Mouse (Mus musculus) urinary bladder, adult 2 months (tissue): Measurements from ENCODE around the gene Sec24a. TPM values are rescaled to one million over a fixed set of nuclear protein-coding genes. Genes with fewer than 3 reads are reported as not detected.
"Not testable (repeated sequence)": the region's sequence is repeated elsewhere in the genome, so short reads cannot be mapped to it uniquely, and the experiment has no call there.

ENCODE experiments used
- DNase-seq: peaks from one replicate; pipeline ENCODE4 v3.0.0; 2022; ENCODE audit warnings: low spot score
- polyA plus RNA-seq: library from polyadenylated mRNA; depleted of rRNA; stranded (reverse); fragments of >200 nt; gene quantifications from 2 replicates; pipeline ENCODE4 v1.2.3, GENCODE M21; 2012

Gene Sec24a
- polyA plus RNA-seq, 1 experiment = 8.5 TPM

DNA sequence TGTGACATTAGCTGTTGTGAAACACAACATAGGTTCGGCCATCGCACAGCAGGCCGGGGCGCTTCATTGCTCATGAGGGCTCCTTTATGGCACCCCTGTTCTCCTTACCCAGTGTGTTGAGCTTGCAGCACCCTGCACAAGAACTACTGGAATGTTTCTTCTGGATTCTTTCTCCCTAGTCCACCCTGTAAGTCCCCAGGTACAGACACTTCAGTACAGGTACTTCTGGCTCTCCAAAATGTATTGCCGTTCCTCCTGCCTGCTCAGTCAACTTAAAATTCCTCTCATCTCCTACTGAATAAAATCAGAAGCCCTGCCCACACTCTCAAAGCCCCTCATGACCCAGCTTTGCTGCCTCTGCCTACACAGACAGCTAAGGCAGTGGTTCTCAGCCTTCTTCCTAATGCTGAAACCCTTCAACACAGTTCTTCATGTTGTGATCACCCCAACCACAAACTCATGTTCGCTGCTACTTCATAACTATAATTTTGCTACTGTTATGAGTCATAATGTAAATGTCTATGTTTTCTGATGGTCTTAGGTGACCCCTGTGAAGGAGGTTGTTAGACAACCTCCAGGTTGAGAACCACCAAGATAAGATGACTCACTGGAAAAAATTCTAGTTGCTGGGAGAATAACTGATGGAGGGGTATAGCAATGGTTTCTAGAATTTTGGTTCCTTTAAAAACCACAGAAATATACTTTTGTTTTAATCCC lies 3.3 kb downstream of the Sec24a start:
- no peak for DNase-seq

DNA sequence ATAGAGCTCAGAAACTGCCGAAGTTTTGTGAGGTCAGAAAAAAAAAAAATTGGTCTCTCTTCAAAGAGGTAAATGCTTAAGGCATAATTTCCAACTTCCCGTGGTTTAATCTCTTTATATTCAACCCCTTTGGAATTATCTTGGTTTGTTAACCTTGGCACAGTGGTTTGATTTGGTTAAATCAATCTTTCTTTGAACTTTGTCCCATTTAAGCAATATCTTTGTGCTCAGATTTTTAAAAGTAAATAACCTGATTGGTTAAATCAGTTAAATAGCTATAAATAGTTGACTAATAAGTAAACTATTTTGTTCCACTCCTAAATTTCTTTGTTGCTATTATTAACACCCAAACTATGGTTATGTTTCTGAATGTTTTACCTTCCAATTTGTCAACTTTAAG lies 4.2 kb downstream of the Sec24a start:
- DNase-seq = no peak

- not testable (repeated sequence) for DNase-seq
Observed at GRCm38 (mm10) chr11:51758207-51758606, 5.2 kb downstream of the Sec24a start.

- no peak for DNase-seq
Observed at GRCm38 (mm10) chr11:51757625-51758024, 5.8 kb downstream of the Sec24a start.

DNA sequence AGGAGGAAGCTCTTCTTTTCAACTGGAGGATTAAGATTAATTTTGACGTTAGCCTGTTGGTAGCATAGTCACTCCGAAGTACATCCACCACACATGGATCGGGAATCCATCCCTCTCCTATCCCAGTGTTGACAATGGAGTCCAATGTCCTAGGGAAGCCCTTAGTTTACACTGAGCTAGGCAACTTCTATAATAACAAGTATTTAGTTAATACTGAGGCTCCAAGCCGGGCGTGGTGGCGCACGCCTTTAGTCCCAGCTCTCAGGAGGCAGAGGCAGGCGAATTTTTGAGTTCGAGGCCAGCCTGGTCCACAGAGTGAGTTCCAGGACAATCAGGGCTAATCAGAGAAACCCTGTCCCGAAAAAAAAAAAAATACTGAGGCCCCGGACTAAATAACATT lies 6.4 kb downstream of the Sec24a start:
- no peak for DNase-seq

GRCm38 (mm10) chr11:51756352-51756771 lies 7.1 kb downstream of the Sec24a start:
- peak; percentile 92 for DNase-seq

DNA sequence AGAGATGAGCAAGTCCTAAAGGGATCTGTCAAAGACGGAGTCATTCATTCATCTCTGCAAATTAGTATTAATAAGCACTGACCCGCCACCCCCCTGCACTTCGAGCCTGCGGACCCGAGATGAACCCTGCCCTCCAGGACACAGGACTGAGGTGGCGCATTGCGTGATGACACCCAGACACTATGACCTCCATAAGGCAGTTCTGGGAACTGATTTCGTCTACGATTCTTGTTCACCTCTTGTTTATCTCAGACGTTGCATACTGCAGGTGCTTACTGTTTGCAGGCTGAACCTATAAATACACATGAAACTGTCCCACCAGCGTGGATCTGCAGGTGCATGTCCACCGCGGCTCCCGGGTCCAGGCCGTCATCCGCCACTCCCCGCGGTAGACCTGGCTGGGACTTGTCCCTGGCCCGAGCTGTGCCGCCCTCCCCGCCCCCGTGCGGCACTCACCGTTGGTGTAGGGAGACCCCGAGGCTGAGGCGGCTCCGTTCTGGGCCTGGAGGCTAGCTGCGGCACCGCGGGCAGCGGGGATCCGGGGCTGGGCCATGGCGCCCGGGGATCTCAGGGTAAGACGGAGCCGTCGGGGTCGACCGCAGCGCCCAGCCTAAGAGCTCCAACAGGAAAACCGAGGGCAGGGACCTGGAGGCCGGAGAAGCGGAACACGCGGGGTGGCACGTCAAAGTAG lies 7.7 kb downstream of the Sec24a start:
- DNase-seq = no peak

DNA sequence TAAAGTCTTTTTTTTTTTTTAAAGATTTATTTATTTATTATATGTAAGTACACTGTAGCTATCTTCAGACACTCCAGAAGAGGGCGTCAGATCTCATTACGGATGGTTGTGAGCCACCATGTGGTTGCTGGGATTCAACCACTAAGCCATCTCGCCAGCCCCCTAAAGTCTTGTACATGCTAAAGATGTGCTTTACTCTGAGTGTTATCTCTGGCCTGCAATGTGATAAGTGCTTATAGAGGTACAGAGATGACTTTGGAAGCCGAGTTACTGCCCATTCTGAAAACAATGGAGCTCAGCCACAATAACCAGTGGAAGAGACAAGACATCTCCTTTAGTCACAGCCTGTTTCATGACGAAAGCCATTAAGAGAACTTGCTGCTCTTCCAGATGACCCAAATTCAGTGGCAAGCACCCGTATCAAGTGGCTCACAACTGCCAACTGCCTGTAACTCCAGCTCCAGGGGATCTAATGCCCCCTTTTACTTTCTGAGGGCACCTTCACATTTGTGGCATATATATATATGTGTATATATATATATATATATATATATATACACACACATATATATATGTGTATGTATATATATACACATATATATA lies 11.7 kb downstream of the Sec24a start:
- not testable (repeated sequence) for DNase-seq

- no peak for DNase-seq
Observed at GRCm38 (mm10) chr11:51746096-51746495, 17.3 kb downstream of the Sec24a start.

- DNase-seq = no peak
Observed at GRCm38 (mm10) chr11:51740701-51741100, 22.7 kb downstream of the Sec24a start.

DNA sequence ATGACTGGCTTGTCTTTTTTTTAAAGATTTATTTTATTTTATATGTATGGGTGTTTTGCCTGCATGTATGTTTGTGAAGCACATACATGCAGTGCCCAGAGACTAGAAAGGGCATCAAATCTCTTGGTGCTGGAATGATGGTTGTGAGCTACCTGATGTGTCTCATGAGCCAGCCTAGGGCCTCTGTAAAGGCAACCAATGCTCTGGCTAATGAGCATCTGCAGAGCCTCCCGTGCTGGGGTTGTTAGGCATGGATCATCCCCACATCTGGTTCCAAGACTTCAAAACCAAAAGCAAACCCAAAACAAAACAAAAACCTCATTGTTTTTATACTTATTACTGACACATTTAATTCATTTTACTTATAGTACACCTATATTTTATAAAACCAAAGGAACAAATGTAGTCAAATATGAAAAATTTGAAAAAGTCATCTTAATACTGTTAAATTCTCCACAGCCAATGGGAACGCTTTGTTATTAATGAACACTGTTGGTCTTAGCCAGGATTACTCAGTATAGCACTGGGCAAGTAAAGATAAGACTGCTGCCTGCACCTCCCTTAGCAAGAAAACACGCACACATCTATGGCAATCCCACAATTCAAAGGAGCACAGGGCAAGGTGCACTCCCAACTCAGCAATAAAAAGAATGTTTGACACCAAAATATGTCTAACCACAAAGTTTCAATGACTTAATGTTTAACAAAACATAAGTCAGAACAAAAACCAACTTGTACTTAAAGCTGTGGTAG lies 24.6 kb downstream of the Sec24a start:
- no peak for DNase-seq

GRCm38 (mm10) chr11:51734218-51734617 lies 29.2 kb downstream of the Sec24a start:
- not testable (repeated sequence) for DNase-seq

DNA sequence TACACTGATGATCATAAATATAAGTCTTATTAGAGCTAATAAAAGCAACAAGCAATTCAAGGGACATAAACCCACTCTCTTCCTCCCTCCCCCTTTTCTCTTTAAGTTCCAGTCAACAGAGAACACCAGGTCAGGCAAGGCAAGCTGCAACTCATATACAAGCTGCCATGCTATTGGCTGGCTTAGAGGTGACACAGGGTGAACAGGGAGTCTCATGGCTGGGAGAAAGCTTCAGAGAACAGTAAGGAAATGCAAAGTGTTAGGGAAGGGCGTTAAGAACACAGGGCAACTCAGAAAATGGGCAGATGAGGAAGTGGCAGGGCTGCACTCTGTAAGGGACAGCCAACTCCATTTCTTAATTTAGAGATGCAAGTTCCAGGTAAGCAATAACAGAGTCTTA lies 30.6 kb downstream of the Sec24a start:
- DNase-seq = no peak

DNA sequence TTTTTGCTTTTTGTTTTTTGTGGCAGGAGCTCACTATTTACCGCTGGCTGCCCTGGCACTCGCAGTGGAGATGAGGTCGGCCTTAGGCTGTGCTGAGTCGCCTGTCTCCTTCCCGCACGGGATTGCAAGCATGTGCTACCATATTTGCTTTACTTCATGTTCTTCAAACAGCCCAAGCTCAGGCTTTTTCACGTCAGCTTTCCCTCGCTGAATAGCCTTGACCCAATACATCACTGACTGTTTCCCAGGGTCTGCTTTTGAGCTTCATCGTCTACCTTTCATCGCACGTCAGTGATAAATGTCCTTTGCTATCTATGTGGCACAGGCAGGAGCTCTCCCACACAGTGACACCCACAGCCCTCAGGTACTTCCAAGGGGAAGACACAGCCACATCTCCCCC lies 42.4 kb downstream of the Sec24a start:
- no peak for DNase-seq

DNA sequence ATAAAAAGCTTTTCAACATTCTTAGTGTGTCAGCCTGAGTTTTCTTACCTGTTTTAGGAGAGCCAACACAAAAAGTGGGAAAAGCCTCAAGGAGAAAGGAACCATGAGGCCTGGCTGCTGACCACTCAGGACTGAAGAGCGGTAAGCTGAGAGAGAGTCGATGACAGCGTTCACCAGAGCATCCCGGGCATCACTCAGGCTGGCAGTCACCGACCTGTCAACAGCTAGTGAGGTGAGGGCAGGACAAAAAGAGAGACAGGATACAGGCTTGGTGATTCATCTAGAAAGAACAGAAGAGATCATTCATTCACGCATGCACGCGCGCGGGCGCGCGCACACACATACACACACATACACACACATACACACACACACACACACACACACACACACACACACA lies 56.4 kb downstream of the Sec24a start:
- DNase-seq = no peak

DNA sequence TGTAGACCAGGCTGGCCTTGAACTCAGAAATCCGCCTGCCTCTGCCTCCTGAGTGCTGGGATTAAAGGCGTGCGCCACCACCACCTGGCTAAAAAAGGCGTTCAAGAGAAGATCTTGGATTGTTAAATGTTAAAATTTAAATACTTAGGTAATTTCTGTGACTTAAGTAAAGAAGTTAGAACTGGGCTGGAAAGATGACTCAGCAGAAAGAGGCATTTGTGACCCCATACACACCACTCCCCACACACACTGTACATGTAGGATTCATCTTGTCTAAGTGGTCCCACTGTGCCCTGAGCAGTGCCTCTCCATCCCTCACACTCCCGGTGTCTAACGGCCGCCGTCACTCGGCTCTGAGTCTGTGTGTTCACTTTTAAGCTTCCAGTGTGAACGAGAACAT lies 57.0 kb downstream of the Sec24a start:
- no peak for DNase-seq

GRCm38 (mm10) chr11:51703379-51703998 lies 59.9 kb downstream of the Sec24a start:
- DNase-seq = no peak

- no peak for DNase-seq
Observed at GRCm38 (mm10) chr11:51702831-51703230, 60.6 kb downstream of the Sec24a start.

DNA sequence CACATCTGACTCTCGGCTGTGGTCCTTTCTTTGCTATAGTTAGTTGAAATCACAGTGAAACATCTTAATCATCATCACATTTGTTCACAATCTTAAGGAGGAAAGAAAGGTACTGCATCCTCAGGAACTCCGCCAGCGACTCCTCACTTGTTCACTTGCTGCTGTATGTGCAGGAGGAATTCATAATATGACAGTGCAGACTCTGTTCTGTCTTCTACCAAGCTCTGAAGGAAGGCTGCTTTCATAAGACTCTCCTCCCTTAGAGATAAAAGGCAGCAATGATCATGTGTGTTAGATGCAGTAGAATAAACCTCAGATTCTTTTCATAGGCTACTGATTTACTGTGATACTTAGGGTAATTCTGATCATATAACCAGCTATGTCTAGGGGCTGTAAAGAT lies 68.5 kb downstream of the Sec24a start:
- DNase-seq = no peak

- DNase-seq = not testable (repeated sequence)
Observed at GRCm38 (mm10) chr11:51690597-51690996, 72.8 kb downstream of the Sec24a start.

- DNase-seq = no peak
Observed at GRCm38 (mm10) chr11:51689343-51689742, 74.1 kb downstream of the Sec24a start.
